Mouse (Mus musculus) C2C12 (cell line): ENCODE results near the gene Foxb2.
A peak's percentile ranks its signal among the peaks of the same experiment; 100 is the strongest.

Experiments used
- CEBPB ChIP-seq: IDR thresholded peaks from one replicate; pipeline ENCODE4 v1.6.1; 2011; ENCODE audit warnings: low read depth, mild to moderate bottlenecking, control low read depth, moderate library complexity
- CTCF ChIP-seq: IDR thresholded peaks from one replicate; pipeline ENCODE4 v1.5.1; 2011; ENCODE audit not compliant: control insufficient read depth, insufficient read depth, insufficient read length
- MAX ChIP-seq: IDR thresholded peaks from one replicate; pipeline ENCODE4 v1.6.1; 2011; ENCODE audit warnings: mild to moderate bottlenecking, control low read depth
- MYOD1 ChIP-seq: IDR thresholded peaks from one replicate; pipeline ENCODE4 v1.6.1; 2011; ENCODE audit warnings: low read depth; ENCODE audit not compliant: control insufficient read depth, insufficient read length
- MYOG ChIP-seq: IDR thresholded peaks from one replicate; pipeline ENCODE4 v1.6.1; 2011; ENCODE audit not compliant: control insufficient read depth, insufficient read length; ENCODE audit errors: extremely low read depth
- USF1 ChIP-seq: IDR thresholded peaks from one replicate; pipeline ENCODE4 v1.6.1; 2011; ENCODE audit warnings: low read depth, mild to moderate bottlenecking, control low read depth, moderate library complexity

GRCm38 (mm10) chr19:16898576-16898975 is 25.0 kb upstream of the Foxb2 start:
- TF ChIP-seq CTCF (no peak), MYOD1 (peak; percentile 34), USF1 (no peak), CEBPB (peak; percentile 34), MYOG (no peak), MAX (no peak)
